Mouse (Mus musculus): ENCODE results near the gene Acsf3. TPM values are rescaled to one million over a fixed set of nuclear protein-coding genes. Genes with fewer than 3 reads are reported as not detected.

Gene Acsf3
- polyA plus RNA-seq, 1 experiment from 2014 or later: 17.6 TPM

GRCm38 (mm10) chr8:122844161-122844560 is 68.9 kb downstream of the Acsf3 start:
- no peak overlapping the region for H3K9ac ChIP-seq
- H3K9me3 ChIP-seq (replicated peaks): no peaks in the 10 kb centered on the region
- WGBS: 68% methylated on average over 3 of the region's 3 CpGs
- no peak overlapping the region for H3K4me2 ChIP-seq (replicated peaks)
- peaks cover 8% of the 10 kb centered on the region; the same call in 1 of the 2 replicates for H3K27me3 ChIP-seq
- no peak overlapping the region for H3K27ac ChIP-seq
- peaks cover 8% of the 10 kb centered on the region for H3K4me1 ChIP-seq
- no peaks in the 10 kb centered on the region for H3K36me3 ChIP-seq
- ATAC-seq (ENCODE audit: low FRiP score): no peak
- no peak overlapping the region for H3K4me3 ChIP-seq

DNA sequence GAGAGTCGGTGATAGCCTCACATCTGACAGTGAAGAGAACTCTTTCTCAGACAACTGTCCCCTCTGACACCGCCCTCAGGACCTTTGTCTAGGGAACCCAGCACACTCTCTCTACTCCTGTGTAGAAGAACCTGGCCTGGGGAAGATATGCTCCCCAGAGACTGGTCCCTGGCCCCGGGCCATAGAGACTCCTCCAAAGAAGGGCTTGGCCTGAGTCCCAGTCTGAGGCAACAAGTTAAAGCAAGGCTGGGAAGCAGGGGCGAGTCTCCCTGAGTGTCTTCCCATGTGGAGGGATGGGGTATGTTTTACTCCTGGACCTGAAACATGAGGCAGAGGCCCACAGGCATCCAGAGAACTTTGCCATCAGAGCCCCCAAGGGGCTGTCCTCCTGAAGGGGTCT is 70.4 kb downstream of the Acsf3 start:
- Histone ChIP-seq H3K27me3 (peaks cover 13% of the 10 kb centered on the region; the same call in 1 of the 2 replicates), H3K4me3 (no peak overlapping the region), H3K4me2 (replicated peaks) (no peak overlapping the region), H3K27ac (no peak overlapping the region), H3K9ac (no peak overlapping the region), H3K4me1 (peaks cover 8% of the 10 kb centered on the region), H3K9me3 (replicated peaks) (no peaks in the 10 kb centered on the region), H3K36me3 (no peaks in the 10 kb centered on the region)
- WGBS: 86% methylated on average over 4 of the region's 4 CpGs
- no peak for ATAC-seq (ENCODE audit: low FRiP score)

DNA sequence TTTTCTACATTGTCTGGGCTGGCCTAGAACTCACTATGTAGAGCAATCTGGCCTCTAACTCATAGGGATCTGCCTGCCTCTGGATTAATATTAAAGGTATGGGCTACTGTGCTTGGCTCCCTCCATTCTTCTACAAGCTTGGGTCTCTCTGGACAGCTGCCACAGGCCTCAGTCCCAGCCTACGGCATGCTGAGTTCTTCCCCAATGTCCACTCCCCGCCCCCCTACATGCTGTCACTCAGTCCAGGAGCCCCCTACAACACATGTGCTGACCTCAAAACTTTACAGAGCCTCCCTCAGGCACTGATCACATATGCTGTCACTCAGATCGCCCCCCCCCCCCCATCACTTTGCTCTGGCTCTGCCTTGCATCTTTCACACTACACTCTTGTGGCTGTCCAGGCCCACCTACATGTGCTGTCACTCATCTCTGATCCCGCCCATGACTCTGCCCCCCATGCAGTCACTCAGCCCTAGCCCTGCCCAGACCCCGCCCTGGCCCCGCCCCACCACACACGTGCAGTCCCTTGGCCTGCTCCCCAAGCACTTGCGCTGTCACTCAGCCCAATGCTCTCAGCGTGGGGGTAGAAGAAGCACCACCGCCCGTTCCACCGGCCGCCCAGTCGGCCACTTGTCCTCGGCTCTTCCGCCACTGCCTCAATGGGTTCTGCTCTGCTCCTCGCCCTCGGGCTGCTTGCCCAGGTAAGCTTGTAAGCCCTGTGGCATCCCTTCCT is 72.7 kb downstream of the Acsf3 start, which contains the start of gene Cdh15:
Cdh15 (plus strand) TSS at position 138 of the 733 bp plus-strand sequence.
- Histone ChIP-seq H3K27me3 (peaks cover 23% of the 10 kb centered on the region; the same call in 1 of the 2 replicates), H3K4me2 (replicated peaks) (peak within 1 kb of the TSS; percentile 41), H3K4me1 (peaks cover 12% of the 10 kb centered on the region), H3K27ac (no peak within 1 kb of the TSS), H3K36me3 (no peaks in the 10 kb centered on the region), H3K9ac (no peak within 1 kb of the TSS), H3K4me3 (peak within 1 kb of the TSS; percentile 6; the same call in 1 of the 2 replicates), H3K9me3 (replicated peaks) (no peaks in the 10 kb centered on the region)
- peak; percentile 82 for ATAC-seq (ENCODE audit: low FRiP score)
- WGBS: 10% methylated on average over 17 of the region's 18 CpGs

- no peak overlapping the region for H3K9ac ChIP-seq
- 69% methylated on average over 8 of the region's 11 CpGs for WGBS
- peaks cover 24% of the 10 kb centered on the region; the same call in 1 of the 2 replicates for H3K27me3 ChIP-seq
- H3K9me3 ChIP-seq (replicated peaks): no peaks in the 10 kb centered on the region
- no peak overlapping the region for H3K4me3 ChIP-seq
- no peaks in the 10 kb centered on the region for H3K36me3 ChIP-seq
- ATAC-seq (ENCODE audit: low FRiP score): no peak
- peaks cover 25% of the 10 kb centered on the region for H3K4me1 ChIP-seq
- no peak overlapping the region for H3K27ac ChIP-seq
- H3K4me2 ChIP-seq (replicated peaks): no peak overlapping the region
These were observed 74.0 kb downstream of the Acsf3 start for GRCm38 (mm10) chr8:122849152-122849910.

GRCm38 (mm10) chr8:122850641-122851240 is 75.5 kb downstream of the Acsf3 start:
- WGBS: 66% methylated on average over 3 of the region's 3 CpGs
- H3K4me1 ChIP-seq: peaks cover 25% of the 10 kb centered on the region

GRCm38 (mm10) chr8:122851692-122852545 is 76.6 kb downstream of the Acsf3 start:
- H3K4me1 ChIP-seq: peaks cover 25% of the 10 kb centered on the region
- H3K4me3 ChIP-seq: no peak overlapping the region
- no peak overlapping the region for H3K9ac ChIP-seq
- peaks cover 35% of the 10 kb centered on the region; the same call in 1 of the 2 replicates for H3K27me3 ChIP-seq
- no peak overlapping the region for H3K27ac ChIP-seq
- H3K36me3 ChIP-seq: no peaks in the 10 kb centered on the region
- no peaks in the 10 kb centered on the region for H3K9me3 ChIP-seq (replicated peaks)
- no peak overlapping the region for H3K4me2 ChIP-seq (replicated peaks)
- WGBS: 85% methylated on average over 12 of the region's 12 CpGs
- ATAC-seq (ENCODE audit: low FRiP score): no peak

More at GRCm38 (mm10) chr8:122850641-122851240, 75.5 kb downstream of the Acsf3 start:
- H3K27ac ChIP-seq: no peak overlapping the region
- no peaks in the 10 kb centered on the region for H3K9me3 ChIP-seq (replicated peaks)
- H3K36me3 ChIP-seq: no peaks in the 10 kb centered on the region
- H3K27me3 ChIP-seq: peaks cover 29% of the 10 kb centered on the region; the same call in 1 of the 2 replicates
- ATAC-seq (ENCODE audit: low FRiP score): no peak
- H3K9ac ChIP-seq: no peak overlapping the region
- H3K4me3 ChIP-seq: no peak overlapping the region
- H3K4me2 ChIP-seq (replicated peaks): no peak overlapping the region

DNA sequence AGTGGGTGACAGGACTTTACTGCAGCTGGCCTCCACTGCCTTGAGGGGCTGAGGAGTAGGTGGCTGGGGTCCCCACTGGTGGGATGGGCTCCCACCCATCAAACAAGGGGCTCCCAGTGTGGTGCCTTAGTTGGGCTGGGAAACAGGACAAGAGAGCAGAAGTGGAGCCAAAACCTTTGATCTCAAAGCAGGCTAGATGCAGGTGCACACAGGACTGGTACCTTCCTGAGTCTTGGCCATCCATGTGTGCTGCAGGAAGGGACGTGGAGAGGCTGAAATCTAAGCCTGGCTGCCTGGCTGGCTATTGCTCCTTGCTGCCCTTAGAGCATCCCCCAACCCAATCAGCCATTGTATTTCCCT is 77.2 kb downstream of the Acsf3 start:
- 62% methylated on average over 1 of the region's 1 CpGs for WGBS
- Histone ChIP-seq H3K4me1 (peaks cover 25% of the 10 kb centered on the region), H3K27me3 (peaks cover 35% of the 10 kb centered on the region; the same call in 1 of the 2 replicates)

GRCm38 (mm10) chr8:122853340-122853771 is 78.1 kb downstream of the Acsf3 start:
- Histone ChIP-seq H3K36me3 (no peaks in the 10 kb centered on the region), H3K9ac (no peak overlapping the region), H3K27ac (peak overlapping the region; percentile 35; the same call in 1 of the 2 replicates), H3K4me3 (no peak overlapping the region), H3K4me1 (peaks cover 19% of the 10 kb centered on the region), H3K27me3 (peaks cover 35% of the 10 kb centered on the region; the same call in 1 of the 2 replicates), H3K9me3 (replicated peaks) (no peaks in the 10 kb centered on the region), H3K4me2 (replicated peaks) (peak overlapping the region; percentile 8; the same call in 1 of the 2 replicates)
- ATAC-seq (ENCODE audit: low FRiP score): peak; percentile 74
- 13% methylated on average over 11 of the region's 11 CpGs for WGBS

More for the DNA sequence above, 77.2 kb downstream of the Acsf3 start:
- Histone ChIP-seq H3K4me2 (replicated peaks) (no peak overlapping the region), H3K9me3 (replicated peaks) (no peaks in the 10 kb centered on the region), H3K9ac (no peak overlapping the region), H3K4me3 (no peak overlapping the region), H3K27ac (no peak overlapping the region), H3K36me3 (no peaks in the 10 kb centered on the region)
- no peak for ATAC-seq (ENCODE audit: low FRiP score)

DNA sequence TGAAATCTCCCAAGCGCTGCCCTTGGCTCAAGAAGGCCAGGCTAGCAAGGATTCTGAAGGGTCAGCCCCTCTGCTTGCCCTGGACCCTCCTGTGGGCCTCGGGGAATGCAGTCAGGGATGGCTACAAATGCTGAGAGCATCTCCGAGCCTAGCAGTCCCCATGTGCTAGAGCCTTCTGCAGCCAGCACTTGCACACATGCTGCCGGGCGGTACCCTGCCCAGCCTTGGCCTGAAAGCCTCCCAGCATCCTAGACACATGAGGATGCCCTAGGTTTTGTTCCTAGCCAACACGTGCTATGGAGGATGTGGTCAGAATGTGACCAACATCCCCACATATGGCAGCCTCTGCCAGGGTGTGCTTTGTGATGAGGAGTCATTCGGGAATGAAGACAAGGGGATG is 79.1 kb downstream of the Acsf3 start:
- H3K4me2 ChIP-seq (replicated peaks): no peak overlapping the region

DNA sequence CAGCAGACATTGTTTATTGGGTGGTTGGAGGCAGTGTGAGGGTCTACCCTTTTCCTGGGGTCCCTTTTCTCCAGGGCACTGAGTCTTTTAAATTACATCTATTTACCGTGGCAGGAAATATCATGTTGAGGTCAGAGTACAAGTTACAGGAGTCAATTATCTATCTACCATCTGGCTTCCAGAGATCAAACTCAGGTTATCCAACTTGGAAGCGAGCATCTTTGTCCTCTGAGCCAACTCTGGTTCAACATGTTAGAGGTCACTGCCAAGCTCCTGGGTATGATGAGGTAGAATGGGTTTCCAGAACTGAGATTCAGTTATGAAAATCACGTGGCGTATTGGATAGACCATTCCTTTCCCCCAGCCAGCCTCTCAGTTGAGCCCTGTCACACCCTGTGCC is 79.8 kb downstream of the Acsf3 start:
- ATAC-seq (ENCODE audit: low FRiP score): no peak
- no peaks in the 10 kb centered on the region for H3K9me3 ChIP-seq (replicated peaks)
- H3K9ac ChIP-seq: no peak overlapping the region
- H3K4me3 ChIP-seq: no peak overlapping the region
- H3K4me1 ChIP-seq: peaks cover 17% of the 10 kb centered on the region
- H3K27me3 ChIP-seq: peaks cover 27% of the 10 kb centered on the region; the same call in 1 of the 2 replicates
- H3K27ac ChIP-seq: no peak overlapping the region
- no peaks in the 10 kb centered on the region for H3K36me3 ChIP-seq
- WGBS: 84% methylated on average over 4 of the region's 4 CpGs
- H3K4me2 ChIP-seq (replicated peaks): no peak overlapping the region

More for the DNA sequence above, 79.1 kb downstream of the Acsf3 start:
- H3K36me3 ChIP-seq: no peaks in the 10 kb centered on the region
- H3K4me1 ChIP-seq: peaks cover 17% of the 10 kb centered on the region
- WGBS: 82% methylated on average over 7 of the region's 7 CpGs
- no peak overlapping the region for H3K9ac ChIP-seq
- peaks cover 27% of the 10 kb centered on the region; the same call in 1 of the 2 replicates for H3K27me3 ChIP-seq
- H3K4me3 ChIP-seq: no peak overlapping the region
- H3K27ac ChIP-seq: no peak overlapping the region
- no peak for ATAC-seq (ENCODE audit: low FRiP score)
- H3K9me3 ChIP-seq (replicated peaks): no peaks in the 10 kb centered on the region

- Histone ChIP-seq H3K36me3 (no peaks in the 10 kb centered on the region), H3K9me3 (replicated peaks) (no peaks in the 10 kb centered on the region), H3K4me2 (replicated peaks) (no peak overlapping the region), H3K9ac (no peak overlapping the region), H3K4me1 (peaks cover 17% of the 10 kb centered on the region), H3K27me3 (peaks cover 19% of the 10 kb centered on the region; the same call in 1 of the 2 replicates), H3K27ac (no peak overlapping the region), H3K4me3 (no peak overlapping the region)
- 85% methylated on average over 8 of the region's 8 CpGs for WGBS
- ATAC-seq (ENCODE audit: low FRiP score): no peak
These were observed 81.0 kb downstream of the Acsf3 start for GRCm38 (mm10) chr8:122856288-122856687.

Measured in hindbrain, embryonic 12.5 days (tissue).